In genomic region chr7:98332678-98333397, GRCm38 (mm10) we compare ENCODE assay signal across 15 mouse cellular contexts. TPM values are rescaled to one million over a fixed set of nuclear protein-coding genes. Genes with fewer than 3 reads are reported as not detected.
DNase-seq lines count a peak whose midpoint lies in the region; ATAC-seq and TF ChIP-seq lines count a peak whose summit lies in the region.
"Had no signal": no experiment of that assay in that cellular context is flagged by ENCODE, and none has a peak within 500 bp of the region (broad histone marks: within the 10 kb centered on the region; RNA-seq: fewer than 3 reads in every experiment).

No protein-coding gene starts in this region.

- peak; percentile 71 for DNase-seq in kidney, adult 2 months
- DNase-seq in kidney, postnatal 4 days = no peak
- DNase-seq in stomach, postnatal 0 days (ENCODE audit: low spot score) = no peak
- DNase-seq: cerebellum, adult 9-11 months; gastrocnemius, postnatal 14 days; heart, postnatal 10 days; layer of hippocampus, postnatal 36 days; lung, postnatal 14 days; thymus, adult 18-20 months had no signal

- ATAC-seq in stomach, embryonic 16.5 days (ENCODE audit: insufficient read depth, low FRiP score) = no peak
- ATAC-seq in stomach, postnatal 0 days (ENCODE audit: low FRiP score, low TSS enrichment) = no peak
- ATAC-seq in liver, embryonic 12.5 days = no peak
- ATAC-seq in erythroid progenitor cell, adult 5-6 weeks (replicated peaks; ENCODE audit: low FRiP score, poor library complexity, severe bottlenecking) = no peak
- no peak for ATAC-seq in monocyte, adult 5-6 weeks (replicated peaks; ENCODE audit: insufficient number of reproducible peaks, low FRiP score, low TSS enrichment, poor library complexity, severe bottlenecking)
- ATAC-seq: midbrain, embryonic 13.5 days had no signal

- no peaks in the 10 kb centered on the region for H3K27me3 ChIP-seq in kidney, adult 2 months (replicated peaks; ENCODE audit: control insufficient read depth, insufficient read depth, low read length)
- no peaks in the 10 kb centered on the region for H3K27me3 ChIP-seq in stomach, embryonic 16.5 days (ENCODE audit: control insufficient read depth, insufficient read depth, low read length)
- H3K27me3 ChIP-seq in stomach, postnatal 0 days (ENCODE audit: control insufficient read depth, insufficient read depth, low read length) = no peaks in the 10 kb centered on the region
- H3K27me3 ChIP-seq in liver, embryonic 12.5 days (replicated peaks) = no peaks in the 10 kb centered on the region
- H3K27me3 ChIP-seq: hindbrain, embryonic 12.5 days; midbrain, embryonic 13.5 days had no signal

- TF ChIP-seq POLR2A in kidney, adult 2 months (IDR thresholded peaks at IDR 0.05; ENCODE audit: low read depth, low read length) = no peak

- no peak for TF ChIP-seq EP300 in stomach, postnatal 0 days (optimal IDR thresholded peaks at IDR 0.05)

- H3K9me3 ChIP-seq in stomach, embryonic 16.5 days (replicated peaks; ENCODE audit: control insufficient read depth, low read length) = no peaks in the 10 kb centered on the region
- H3K9me3 ChIP-seq in stomach, postnatal 0 days (ENCODE audit: control insufficient read depth, low read length) = no peaks in the 10 kb centered on the region
- no peaks in the 10 kb centered on the region for H3K9me3 ChIP-seq in liver, embryonic 12.5 days (replicated peaks)
- H3K9me3 ChIP-seq: hindbrain, embryonic 12.5 days; midbrain, embryonic 13.5 days had no signal

- TF ChIP-seq CTCF in kidney, adult 2 months (conservative IDR thresholded peaks at IDR 0.05; ENCODE audit: insufficient read depth, insufficient read length, low read depth, low read length) = no peak
- no peak for TF ChIP-seq CTCF in stomach, postnatal 0 days (IDR thresholded peaks at IDR 0.05; ENCODE audit: low read depth)

- no peak overlapping the region for H3K4me2 ChIP-seq in stomach, embryonic 16.5 days (ENCODE audit: low read depth, low read length)
- H3K4me2 ChIP-seq in stomach, postnatal 0 days (replicated peaks; ENCODE audit: low read depth) = no peak overlapping the region
- H3K4me2 ChIP-seq in liver, embryonic 12.5 days = no peak overlapping the region
- H3K4me2 ChIP-seq: hindbrain, embryonic 12.5 days; midbrain, embryonic 13.5 days had no signal

- H3K4me1 ChIP-seq in kidney, adult 2 months (ENCODE audit: control insufficient read depth, insufficient read depth, low read length) = no peaks in the 10 kb centered on the region
- H3K4me1 ChIP-seq in stomach, embryonic 16.5 days (ENCODE audit: control insufficient read depth, insufficient read depth, low read length) = peaks cover 29% of the 10 kb centered on the region
- peaks cover 5% of the 10 kb centered on the region; the same call in 1 of the 2 replicates for H3K4me1 ChIP-seq in stomach, postnatal 0 days (replicated peaks; ENCODE audit: control insufficient read depth, insufficient read depth)
- H3K4me1 ChIP-seq in liver, embryonic 12.5 days = peaks cover 65% of the 10 kb centered on the region
- H3K4me1 ChIP-seq: hindbrain, embryonic 12.5 days; midbrain, embryonic 13.5 days had no signal

- no peak overlapping the region for H3K4me3 ChIP-seq in kidney, adult 2 months (ENCODE audit: insufficient read depth, low read depth, low read length)
- H3K4me3 ChIP-seq in stomach, embryonic 16.5 days (replicated peaks; ENCODE audit: low read length) = no peak overlapping the region
- H3K4me3 ChIP-seq in stomach, postnatal 0 days (ENCODE audit: low read depth, low read length) = no peak overlapping the region
- H3K4me3 ChIP-seq in liver, embryonic 12.5 days = no peak overlapping the region
- H3K4me3 ChIP-seq: hindbrain, embryonic 12.5 days; midbrain, embryonic 13.5 days had no signal

- 61% methylated on average over 5 of the region's 5 CpGs for WGBS in kidney, adult 2 months
- 52% methylated on average over 5 of the region's 5 CpGs for WGBS in stomach, embryonic 16.5 days
- WGBS in stomach, postnatal 0 days = 57% methylated on average over 5 of the region's 5 CpGs
- 77% methylated on average over 5 of the region's 5 CpGs for WGBS in liver, embryonic 12.5 days (ENCODE audit: insufficient replicate concordance)

- no peak overlapping the region for H3K9ac ChIP-seq in stomach, embryonic 16.5 days (ENCODE audit: low read length)
- no peak overlapping the region for H3K9ac ChIP-seq in stomach, postnatal 0 days (ENCODE audit: low read length)
- H3K9ac ChIP-seq in liver, embryonic 12.5 days = no peak overlapping the region
- H3K9ac ChIP-seq: hindbrain, embryonic 12.5 days; midbrain, embryonic 13.5 days had no signal

- no peak overlapping the region for H3K27ac ChIP-seq in kidney, adult 2 months (ENCODE audit: insufficient read depth, low read depth, low read length)
- H3K27ac ChIP-seq in stomach, embryonic 16.5 days (ENCODE audit: low read length) = peak overlapping the region; percentile 13; the same call in 1 of the 2 replicates
- no peak overlapping the region for H3K27ac ChIP-seq in stomach, postnatal 0 days (replicated peaks)
- H3K27ac ChIP-seq in liver, embryonic 12.5 days = peak overlapping the region; percentile 61
- H3K27ac ChIP-seq: hindbrain, embryonic 12.5 days; midbrain, embryonic 13.5 days had no signal

- no peaks in the 10 kb centered on the region for H3K36me3 ChIP-seq in kidney, adult 2 months (ENCODE audit: control insufficient read depth, insufficient read depth, low read length)
- no peaks in the 10 kb centered on the region for H3K36me3 ChIP-seq in stomach, embryonic 16.5 days (ENCODE audit: control insufficient read depth, insufficient read depth, low read length)
- H3K36me3 ChIP-seq in stomach, postnatal 0 days (ENCODE audit: control insufficient read depth, insufficient read depth, low read length) = no peaks in the 10 kb centered on the region
- no peaks in the 10 kb centered on the region for H3K36me3 ChIP-seq in liver, embryonic 12.5 days
- H3K36me3 ChIP-seq: hindbrain, embryonic 12.5 days; midbrain, embryonic 13.5 days had no signal

RNA-seq across cellular contexts. Expression of gene Acer3, which starts 11.8 kb away (rescaled TPM):
- 8.1 and 11.9 TPM in 2 replicates for polyA plus RNA-seq in kidney, adult 2 months (2012; rRNA removed)
- polyA plus RNA-seq in stomach, embryonic 16.5 days (2015; fragmentation: Nextera tagmentation; extraction: Ambion mirVana) = 28.8 and 34.4 TPM in 2 replicates
- polyA plus RNA-seq in stomach, postnatal 0 days (2015; fragmentation: Nextera tagmentation; extraction: Ambion mirVana) = 37.7 and 39.3 TPM in 2 replicates
- polyA plus RNA-seq in liver, embryonic 12.5 days (2016; fragmentation: Nextera tagmentation; extraction: Ambion mirVana) = 24.6 and 26.6 TPM in 2 replicates
- total RNA-seq in erythroid progenitor cell, adult 5-6 weeks (2015; ENCODE audit: low replicate concordance) = 21.3 and 36.9 TPM in 2 replicates
- total RNA-seq in erythroid progenitor cell, adult 5-6 weeks (2017; ENCODE audit: low replicate concordance) = 31.0 and 68.0 TPM in 2 replicates
- 111 to 164 TPM (median 121 TPM) in 3 replicates for total RNA-seq in monocyte, adult 5-6 weeks (2017)

RNA-seq across cellular contexts. Expression of gene Tsku, which starts 28.3 kb away (rescaled TPM):
- polyA plus RNA-seq in kidney, adult 2 months (2012; rRNA removed) = 9.5 and 13.1 TPM in 2 replicates
- polyA plus RNA-seq in stomach, embryonic 16.5 days (2015; fragmentation: Nextera tagmentation; extraction: Ambion mirVana) = 9.9 and 11.5 TPM in 2 replicates
- polyA plus RNA-seq in stomach, postnatal 0 days (2015; fragmentation: Nextera tagmentation; extraction: Ambion mirVana) = 29.9 and 34.0 TPM in 2 replicates
- polyA plus RNA-seq in liver, embryonic 12.5 days (2016; fragmentation: Nextera tagmentation; extraction: Ambion mirVana) = 1.6 and 2.1 TPM in 2 replicates
- not detected in 2 replicates for total RNA-seq in erythroid progenitor cell, adult 5-6 weeks (2015; ENCODE audit: low replicate concordance)
- 0.51 TPM in 1 of 2 replicates, not detected in the other for total RNA-seq in erythroid progenitor cell, adult 5-6 weeks (2017; ENCODE audit: low replicate concordance)
- total RNA-seq in monocyte, adult 5-6 weeks (2017) = not detected in 3 replicates

Comparison
In these comparisons a context has a peak if more than half of its experiments do, and no peak if none do; other contexts are left out.
1. H3K27ac ChIP-seq: peak in stomach, embryonic 16.5 days (single experiment) and liver, embryonic 12.5 days (single experiment); none in kidney, adult 2 months (single experiment) and stomach, postnatal 0 days (single experiment).